14 mouse cellular contexts compared by ENCODE assay signal in the genomic region with DNA sequence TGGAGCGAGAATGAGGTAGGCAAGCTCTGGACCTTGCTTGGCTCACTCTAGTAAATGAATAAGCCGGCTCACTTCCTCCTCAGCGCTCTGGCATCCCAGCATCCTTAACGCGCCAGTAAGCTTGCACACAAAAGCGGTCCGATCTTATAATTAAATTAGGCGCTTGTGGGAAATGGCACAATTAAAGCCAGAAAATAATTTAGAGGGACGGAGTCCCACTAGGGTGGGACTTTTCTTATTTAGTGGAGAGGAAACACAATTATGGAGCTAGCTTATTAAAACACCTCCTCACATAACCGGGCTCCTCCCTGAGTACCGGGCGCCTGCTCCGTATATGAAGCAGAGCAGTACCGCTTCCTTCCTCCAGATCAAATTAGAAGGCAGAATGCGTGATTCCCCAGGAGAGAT. TPM values are rescaled to one million over a fixed set of nuclear protein-coding genes. Genes with fewer than 3 reads are reported as not detected.
DNase-seq lines count a peak whose midpoint lies in the region; ATAC-seq lines count a peak whose summit lies in the region.
"Had no signal": no experiment of that assay in that cellular context is flagged by ENCODE, and none has a peak within 500 bp of the region (broad histone marks: within the 10 kb centered on the region; RNA-seq: fewer than 3 reads in every experiment).

No protein-coding gene starts in this region.

- no peak overlapping the region for H3K27ac ChIP-seq in midbrain, embryonic 11.5 days (ENCODE audit: low read depth, low read length)
- H3K27ac ChIP-seq in midbrain, embryonic 10.5 days (replicated peaks), result no peak overlapping the region
- H3K27ac ChIP-seq in liver, embryonic 12.5 days, result no peak overlapping the region
- H3K27ac ChIP-seq: heart, adult 2 months; intestine, embryonic 15.5 days; liver, embryonic 15.5 days; midbrain, embryonic 12.5 days had no signal

- no peak for DNase-seq in frontal cortex, postnatal 10 days (ENCODE audit: low spot score in 2 of 2)
- peak; percentile 64 for DNase-seq in midbrain, embryonic 11.5 days (ENCODE audit: low spot score, missing footprints)
- no peak for DNase-seq in midbrain, embryonic 10.5 days (ENCODE audit: low spot score)
- DNase-seq in kidney, postnatal 4 days, result peak; percentile 32 to 46
- DNase-seq in right cerebral cortex, postnatal 10 days (ENCODE audit: low spot score in 2 of 2), result peak; percentile 40 to 43
- no peak for DNase-seq in thymus, adult 18-20 months
- DNase-seq: embryo, embryonic 11 days; heart, adult 2 months; thymus, postnatal 25 days had no signal

- H3K4me3 ChIP-seq in midbrain, embryonic 11.5 days (ENCODE audit: low read depth, low read length), result no peak overlapping the region
- H3K4me3 ChIP-seq in midbrain, embryonic 10.5 days, result no peak overlapping the region
- no peak overlapping the region for H3K4me3 ChIP-seq in liver, embryonic 12.5 days
- H3K4me3 ChIP-seq: heart, adult 2 months; intestine, embryonic 15.5 days; liver, embryonic 15.5 days; midbrain, embryonic 12.5 days had no signal

- H3K9me3 ChIP-seq in midbrain, embryonic 11.5 days (ENCODE audit: control insufficient read depth, low read length), result no peaks in the 10 kb centered on the region
- peaks cover 16% of the 10 kb centered on the region; the same call in 1 of the 2 replicates for H3K9me3 ChIP-seq in midbrain, embryonic 10.5 days (replicated peaks)
- H3K9me3 ChIP-seq in liver, embryonic 12.5 days (replicated peaks), result peaks cover 7% of the 10 kb centered on the region
- H3K9me3 ChIP-seq: intestine, embryonic 15.5 days; liver, embryonic 15.5 days had no signal

- H3K4me2 ChIP-seq in midbrain, embryonic 11.5 days, result no peak overlapping the region
- H3K4me2 ChIP-seq in liver, embryonic 12.5 days, result no peak overlapping the region
- H3K4me2 ChIP-seq: intestine, embryonic 15.5 days; liver, embryonic 15.5 days; midbrain, embryonic 12.5 days had no signal

- no peaks in the 10 kb centered on the region for H3K27me3 ChIP-seq in midbrain, embryonic 11.5 days (ENCODE audit: control insufficient read depth, insufficient read depth, low read length)
- no peaks in the 10 kb centered on the region for H3K27me3 ChIP-seq in midbrain, embryonic 10.5 days (ENCODE audit: low read depth, poor library complexity, severe bottlenecking)
- no peaks in the 10 kb centered on the region for H3K27me3 ChIP-seq in liver, embryonic 12.5 days (replicated peaks)
- H3K27me3 ChIP-seq: intestine, embryonic 15.5 days; liver, embryonic 15.5 days; midbrain, embryonic 12.5 days had no signal

- H3K36me3 ChIP-seq in midbrain, embryonic 11.5 days (ENCODE audit: control insufficient read depth, insufficient read depth, low read length), result no peaks in the 10 kb centered on the region
- no peaks in the 10 kb centered on the region for H3K36me3 ChIP-seq in midbrain, embryonic 10.5 days
- H3K36me3 ChIP-seq in liver, embryonic 12.5 days, result no peaks in the 10 kb centered on the region
- H3K36me3 ChIP-seq: intestine, embryonic 15.5 days; liver, embryonic 15.5 days; midbrain, embryonic 12.5 days had no signal

- no peak overlapping the region for H3K9ac ChIP-seq in midbrain, embryonic 11.5 days (ENCODE audit: low read length)
- no peak overlapping the region for H3K9ac ChIP-seq in liver, embryonic 12.5 days
- H3K9ac ChIP-seq: intestine, embryonic 15.5 days; liver, embryonic 15.5 days; midbrain, embryonic 12.5 days had no signal

- no peaks in the 10 kb centered on the region for H3K4me1 ChIP-seq in midbrain, embryonic 11.5 days (ENCODE audit: control insufficient read depth, insufficient read depth, low read length)
- no peaks in the 10 kb centered on the region for H3K4me1 ChIP-seq in midbrain, embryonic 10.5 days
- H3K4me1 ChIP-seq in liver, embryonic 12.5 days, result no peaks in the 10 kb centered on the region
- H3K4me1 ChIP-seq: liver, embryonic 15.5 days; midbrain, embryonic 12.5 days had no signal

- whole genome bisulfite sequencing in midbrain, embryonic 11.5 days, result 92% methylated on average over 15 of the region's 15 CpGs
- 93% methylated on average over 15 of the region's 15 CpGs for WGBS in midbrain, embryonic 10.5 days
- 85% methylated on average over 15 of the region's 15 CpGs for WGBS in liver, embryonic 12.5 days (ENCODE audit: insufficient replicate concordance)

- ATAC-seq in frontal cortex, adult (ENCODE audit: low TSS enrichment), result peak; percentile 78
- no peak for ATAC-seq in midbrain, embryonic 11.5 days (ENCODE audit: low FRiP score)
- no peak for ATAC-seq in liver, embryonic 12.5 days
- ATAC-seq: intestine, embryonic 15.5 days had no signal

RNA-seq across cellular contexts. Expression of a gene that starts 47.7 kb away (rescaled TPM):
- polyA plus RNA-seq in midbrain, embryonic 11.5 days (2014; fragmentation: Nextera tagmentation; extraction: Ambion mirVana), result 13.7 and 16.6 TPM in 2 replicates
- polyA plus RNA-seq in midbrain, embryonic 10.5 days (2016; fragmentation: Nextera tagmentation; extraction: Ambion mirVana), result 16.2 and 16.8 TPM in 2 replicates
- 18.6 and 19.7 TPM in 2 replicates for polyA plus RNA-seq in liver, embryonic 12.5 days (2016; fragmentation: Nextera tagmentation; extraction: Ambion mirVana)

Comparison
In these comparisons a context has a peak if more than half of its experiments do, and no peak if none do; other contexts are left out.
1. DNase-seq: peak in midbrain, embryonic 11.5 days (single experiment), kidney, postnatal 4 days (2 of 2) and right cerebral cortex, postnatal 10 days (2 of 2); none in frontal cortex, postnatal 10 days (0 of 2), midbrain, embryonic 10.5 days (single experiment) and thymus, adult 18-20 months (0 of 2).